Mouse (Mus musculus) limb, embryonic 14.5 days (tissue): ENCODE data around the gene Il6ra. TPM values are rescaled to one million over a fixed set of nuclear protein-coding genes. Genes with fewer than 3 reads are reported as not detected.
"Not testable (repeated sequence)": the region's sequence is repeated elsewhere in the genome, so short reads cannot be mapped to it uniquely, and the experiment has no call there.

Source experiments
- ATAC-seq: fragments of 200-750 bp; cut with Nextera tagmentation; 2 replicates; pipeline ENCODE4 v1.8.0; 2017; ENCODE audit warnings: low read depth, moderate number of reproducible peaks, moderate TSS enrichment; ENCODE audit not compliant: low FRiP score
- DNase-seq: peaks from one replicate; pipeline ENCODE4 v3.0.0-alpha.2; 2015; ENCODE audit warnings: low spot score
- H3K27ac ChIP-seq: fragments of 300-500 bp; sonication (generic); replicated peaks from 2 replicates; pipeline ENCODE4 v1.5.1; 2014; ENCODE audit warnings: low read depth, mild to moderate bottlenecking, low read length, moderate library complexity, mixed read lengths
- H3K27me3 ChIP-seq: fragments of 300-500 bp; sonication (generic); 2 replicates; pipeline ENCODE4 v1.6.1; 2014; ENCODE audit warnings: low read length, mixed read lengths; ENCODE audit not compliant: control insufficient read depth, insufficient read depth
- H3K36me3 ChIP-seq: fragments of 300-500 bp; sonication (generic); 2 replicates; pipeline ENCODE4 v1.6.1; 2014; ENCODE audit warnings: mild to moderate bottlenecking, low read length, moderate library complexity, mixed read lengths; ENCODE audit not compliant: control insufficient read depth, insufficient read depth
- H3K4me1 ChIP-seq: fragments of 300-500 bp; sonication (generic); 2 replicates; pipeline ENCODE4 v1.6.1; 2014; ENCODE audit warnings: antibody characterized with exemption, low read length, mixed read lengths; ENCODE audit not compliant: control insufficient read depth, insufficient read depth
- H3K4me2 ChIP-seq: fragments of 300-500 bp; sonication (generic); replicated peaks from 2 replicates; pipeline ENCODE4 v1.6.1; 2014; ENCODE audit warnings: low read depth, mild to moderate bottlenecking, low read length, moderate library complexity; ENCODE audit not compliant: severe bottlenecking
- H3K4me3 ChIP-seq: fragments of 300-500 bp; sonication (generic); replicated peaks from 2 replicates; pipeline ENCODE4 v1.5.1; 2014; ENCODE audit warnings: low read length
- H3K9ac ChIP-seq: fragments of 300-500 bp; sonication (generic); 2 replicates; pipeline ENCODE4 v1.6.1; 2014; ENCODE audit warnings: mild to moderate bottlenecking, low read depth, low read length, moderate library complexity; ENCODE audit not compliant: severe bottlenecking
- H3K9me3 ChIP-seq: fragments of 300-500 bp; sonication (generic); 2 replicates; pipeline ENCODE4 v1.6.1; 2016; ENCODE audit warnings: low read length; ENCODE audit not compliant: control insufficient read depth
- POLR2A ChIP-seq: fragments of 200-500 bp; IDR thresholded peaks from 2 replicates; pipeline ENCODE4 v1.8.0; 2012; ENCODE audit warnings: inconsistent platforms, mild to moderate bottlenecking, moderate library complexity, borderline replicate concordance; ENCODE audit not compliant: insufficient read depth, insufficient read length; ENCODE audit errors: extremely low read depth
- WGBS: fragments of 180-500 bp; shearing (Covaris S2); extraction: QIAGEN DNeasy Blood & Tissue Kit; methylation state at CpG from one replicate; pipeline ENCODE4 v1.1.7; 2014; 5-methylcytosine and 5-hydroxymethylcytosine counted together
- polyA plus RNA-seq, 2 experiments: library from polyadenylated mRNA; depleted of rRNA in 1 of 2; stranded (reverse) in 1 of 2; unstranded in 1 of 2; fragments of >200 nt; fragmentation: Nextera tagmentation in 1 of 2; extraction: Ambion mirVana in 1 of 2; gene quantifications; 2 replicates each; pipeline versions ENCODE4 v1.2.1 to v1.2.3; 2012 to 2014

The Il6ra gene
- polyA plus RNA-seq, 2 experiments, result 1.2 to 1.3 TPM

DNA sequence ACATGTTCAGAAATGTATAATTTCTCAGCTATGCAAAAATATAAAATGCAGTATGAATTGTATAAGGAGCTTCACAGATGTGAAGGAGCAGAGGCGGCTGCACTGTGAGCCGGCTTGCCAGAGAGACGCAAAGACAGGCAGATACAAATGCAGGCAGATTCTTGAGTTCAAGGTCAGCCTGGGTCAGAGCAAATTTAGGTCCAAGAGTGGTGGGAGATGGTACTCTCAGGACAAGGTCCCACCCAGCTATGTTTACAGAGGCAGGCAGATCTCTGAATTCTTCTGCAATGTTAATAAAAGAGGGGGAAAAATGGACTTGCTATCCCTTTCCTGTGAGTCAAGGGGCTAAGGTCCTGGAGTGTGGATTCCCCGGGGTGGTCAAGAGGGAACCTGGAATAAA lies 47.2 kb downstream of the Il6ra start:
- H3K4me3 ChIP-seq, result no peak overlapping the region
- DNase-seq, result no peak
- no peak overlapping the region for H3K27ac ChIP-seq
- no peak overlapping the region for H3K9ac ChIP-seq
- no peak overlapping the region for H3K4me2 ChIP-seq
- H3K4me1 ChIP-seq, result peaks cover 22% of the 10 kb centered on the region
- ATAC-seq, result no peak
- 87% methylated on average over 4 of the region's 4 CpGs for WGBS
- H3K36me3 ChIP-seq, result no peaks in the 10 kb centered on the region
- no peaks in the 10 kb centered on the region for H3K27me3 ChIP-seq
- TF ChIP-seq POLR2A, result no peak
- no peaks in the 10 kb centered on the region for H3K9me3 ChIP-seq

DNA sequence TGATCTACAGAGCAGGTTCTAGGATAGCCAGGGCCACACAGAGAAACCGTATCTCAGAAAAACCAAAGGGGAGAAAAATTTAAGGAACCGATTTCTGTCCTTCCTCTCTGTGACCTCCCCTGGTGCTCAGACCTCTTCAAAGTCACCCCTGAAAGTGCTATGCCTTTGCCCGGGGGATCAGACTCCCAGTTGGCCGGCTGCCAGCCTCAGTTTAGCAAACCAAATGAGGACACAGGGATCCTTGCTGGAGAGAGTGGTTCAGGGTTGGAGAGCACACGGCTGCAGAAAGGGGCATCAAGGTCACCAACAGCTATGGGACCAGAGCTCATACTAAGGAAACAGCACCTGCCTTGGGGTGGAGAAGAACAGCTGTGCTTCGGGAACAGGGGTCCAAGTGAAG lies 48.0 kb downstream of the Il6ra start:
- peaks cover 20% of the 10 kb centered on the region for H3K4me1 ChIP-seq
- ATAC-seq (no peak), DNase-seq (no peak)
- no peak overlapping the region for H3K9ac ChIP-seq
- 69% methylated on average over 6 of the region's 6 CpGs for WGBS
- no peak overlapping the region for H3K4me3 ChIP-seq
- no peak overlapping the region for H3K27ac ChIP-seq
- H3K9me3 ChIP-seq, result no peaks in the 10 kb centered on the region
- no peak for TF ChIP-seq POLR2A
- no peak overlapping the region for H3K4me2 ChIP-seq
- no peaks in the 10 kb centered on the region for H3K27me3 ChIP-seq
- H3K36me3 ChIP-seq, result no peaks in the 10 kb centered on the region

DNA sequence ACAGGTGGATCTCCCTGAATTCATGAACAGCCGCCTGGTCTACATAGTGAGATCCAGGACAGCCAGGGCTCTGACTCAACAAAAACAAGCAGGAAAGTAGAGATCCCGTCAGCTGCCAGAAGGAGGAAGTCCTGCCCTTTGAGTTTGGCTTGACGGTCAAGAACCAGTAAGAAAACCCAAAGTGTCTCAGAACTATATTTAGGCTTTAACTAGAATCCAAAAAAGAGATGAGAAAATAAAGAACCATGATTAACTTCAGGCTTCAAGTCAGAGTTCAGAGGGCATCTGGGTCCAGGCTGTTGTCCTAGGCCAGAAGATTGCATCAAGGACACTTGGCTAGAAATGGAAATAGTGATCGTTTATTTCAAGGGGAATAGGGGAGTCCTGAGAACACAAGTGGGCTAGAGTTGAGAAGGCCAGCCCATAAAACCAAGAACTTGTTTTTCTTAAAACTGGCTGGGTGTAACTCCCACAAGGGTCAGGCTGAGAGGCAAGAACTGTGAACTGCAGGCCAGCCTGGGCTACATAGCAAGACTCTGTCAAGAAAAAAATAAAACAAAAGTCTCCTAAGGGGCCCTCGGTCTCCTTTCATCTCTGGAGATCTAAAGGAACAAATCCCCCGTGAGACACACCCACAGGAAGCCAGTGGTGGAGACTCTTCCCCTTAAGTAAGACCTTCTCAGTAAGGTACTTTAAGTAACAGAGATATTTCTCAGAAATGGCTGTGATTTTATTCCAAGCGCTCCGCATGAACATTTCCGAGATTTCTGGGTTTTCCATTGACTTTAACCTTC lies 49.1 kb downstream of the Il6ra start:
- no peaks in the 10 kb centered on the region for H3K27me3 ChIP-seq
- ATAC-seq, result no peak
- no peak overlapping the region for H3K4me3 ChIP-seq
- H3K9me3 ChIP-seq, result no peaks in the 10 kb centered on the region
- H3K36me3 ChIP-seq, result no peaks in the 10 kb centered on the region
- 78% methylated on average over 9 of the region's 9 CpGs for WGBS
- no peak for TF ChIP-seq POLR2A
- H3K4me2 ChIP-seq, result no peak overlapping the region
- DNase-seq, result no peak
- H3K27ac ChIP-seq, result no peak overlapping the region
- H3K9ac ChIP-seq, result no peak overlapping the region
- peaks cover 14% of the 10 kb centered on the region for H3K4me1 ChIP-seq

DNA sequence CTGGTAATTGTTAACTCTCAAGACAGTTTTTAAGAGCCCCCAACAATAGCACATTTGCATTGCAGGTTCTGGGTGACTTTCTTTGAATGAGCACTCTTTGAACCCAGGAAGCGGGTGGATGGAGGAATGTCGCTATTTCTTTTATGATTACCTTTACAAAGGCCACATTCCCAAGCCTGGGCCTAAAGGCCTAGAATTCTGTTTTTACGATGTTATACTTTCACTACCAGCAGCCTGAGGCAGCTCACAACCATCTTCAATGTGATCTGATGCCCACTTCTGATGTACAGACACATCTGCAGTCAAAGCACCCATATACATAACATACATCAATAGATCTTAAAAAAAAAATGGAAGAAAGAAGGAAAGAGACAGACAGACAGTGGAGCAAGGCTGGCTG lies 49.7 kb downstream of the Il6ra start:
- H3K9ac ChIP-seq, H3K4me3 ChIP-seq, ATAC-seq, H3K4me1 ChIP-seq, H3K27ac ChIP-seq, H3K36me3 ChIP-seq, DNase-seq, H3K4me2 ChIP-seq, H3K9me3 ChIP-seq, H3K27me3 ChIP-seq: not testable (repeated sequence)
- WGBS, result 76% methylated on average over 3 of the region's 3 CpGs

DNA sequence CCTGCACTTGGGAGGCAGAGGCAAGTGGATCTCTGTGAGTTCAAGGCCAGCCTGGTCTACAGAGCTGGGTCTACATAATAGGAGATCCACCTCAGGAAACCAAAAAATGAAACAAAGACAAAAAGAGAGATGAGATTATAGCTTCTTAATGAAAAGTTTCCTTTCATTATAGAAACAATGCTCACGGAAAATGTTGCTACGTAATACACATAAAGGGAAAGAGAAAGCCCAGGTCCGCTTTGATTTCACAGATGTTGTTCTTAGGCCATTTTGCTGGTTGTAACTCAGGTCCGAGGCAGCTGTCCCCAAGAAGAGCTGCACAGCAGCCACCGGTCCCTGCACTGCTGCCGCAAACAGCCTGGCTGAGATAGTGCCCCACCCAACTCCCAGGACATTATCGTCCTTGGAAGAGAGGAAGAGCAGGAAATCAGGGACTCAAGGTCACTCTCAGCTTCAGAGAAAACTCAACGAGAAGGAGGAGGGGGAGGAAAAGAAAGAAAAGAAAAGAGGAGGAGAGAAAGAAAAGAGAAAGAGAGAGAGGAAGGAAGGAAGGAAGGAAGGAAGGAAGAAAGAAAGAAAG lies 50.7 kb downstream of the Il6ra start:
- Histone ChIP-seq H3K4me2 (no peak overlapping the region), H3K4me1 (0 out of 2 replicates have a peak, but pooled peaks cover 5% of the 10 kb centered on the region), H3K9ac (no peak overlapping the region), H3K27me3 (no peaks in the 10 kb centered on the region), H3K4me3 (no peak overlapping the region), H3K9me3 (no peaks in the 10 kb centered on the region), H3K36me3 (no peaks in the 10 kb centered on the region), H3K27ac (no peak overlapping the region)
- ATAC-seq (no peak), DNase-seq (no peak)
- no peak for TF ChIP-seq POLR2A
- WGBS, result 80% methylated on average over 8 of the region's 8 CpGs
